Mouse (Mus musculus): Measurements from ENCODE around the gene Smurf1. TPM values are rescaled to one million over a fixed set of nuclear protein-coding genes. Genes with fewer than 3 reads are reported as not detected.

The Smurf1 gene
- polyA plus RNA-seq, 2 experiments = 24.7 to 28.3 TPM

- no peaks in the 10 kb centered on the region for H3K4me1 ChIP-seq (ENCODE audit: control insufficient read depth, insufficient read depth, low read length)
- no peaks in the 10 kb centered on the region for H3K27me3 ChIP-seq (ENCODE audit: control insufficient read depth, insufficient read depth, low read length)
- no peak overlapping the region for H3K9ac ChIP-seq (ENCODE audit: low read depth, low read length, severe bottlenecking)
- no peak overlapping the region for H3K4me2 ChIP-seq (replicated peaks; ENCODE audit: low read depth, low read length, severe bottlenecking)
- whole genome bisulfite sequencing = 83% methylated on average over 13 of the region's 13 CpGs
- no peak for DNase-seq (ENCODE audit: low spot score)
- TF ChIP-seq POLR2A (IDR thresholded peaks at IDR 0.05; ENCODE audit: borderline replicate concordance, extremely low read depth, insufficient read depth, insufficient read length) = no peak
- no peak for ATAC-seq (ENCODE audit: low FRiP score, low read depth)
- no peak overlapping the region for H3K4me3 ChIP-seq (replicated peaks; ENCODE audit: low read length)
- H3K36me3 ChIP-seq (ENCODE audit: control insufficient read depth, insufficient read depth, low read length) = peaks cover 94% of the 10 kb centered on the region
- no peaks in the 10 kb centered on the region for H3K9me3 ChIP-seq (ENCODE audit: control insufficient read depth, low read length)
- H3K27ac ChIP-seq (replicated peaks; ENCODE audit: low read depth, low read length) = no peak overlapping the region
Observed at GRCm38 (mm10) chr5:144884629-144885217, 80.9 kb downstream of the Smurf1 start.

DNA sequence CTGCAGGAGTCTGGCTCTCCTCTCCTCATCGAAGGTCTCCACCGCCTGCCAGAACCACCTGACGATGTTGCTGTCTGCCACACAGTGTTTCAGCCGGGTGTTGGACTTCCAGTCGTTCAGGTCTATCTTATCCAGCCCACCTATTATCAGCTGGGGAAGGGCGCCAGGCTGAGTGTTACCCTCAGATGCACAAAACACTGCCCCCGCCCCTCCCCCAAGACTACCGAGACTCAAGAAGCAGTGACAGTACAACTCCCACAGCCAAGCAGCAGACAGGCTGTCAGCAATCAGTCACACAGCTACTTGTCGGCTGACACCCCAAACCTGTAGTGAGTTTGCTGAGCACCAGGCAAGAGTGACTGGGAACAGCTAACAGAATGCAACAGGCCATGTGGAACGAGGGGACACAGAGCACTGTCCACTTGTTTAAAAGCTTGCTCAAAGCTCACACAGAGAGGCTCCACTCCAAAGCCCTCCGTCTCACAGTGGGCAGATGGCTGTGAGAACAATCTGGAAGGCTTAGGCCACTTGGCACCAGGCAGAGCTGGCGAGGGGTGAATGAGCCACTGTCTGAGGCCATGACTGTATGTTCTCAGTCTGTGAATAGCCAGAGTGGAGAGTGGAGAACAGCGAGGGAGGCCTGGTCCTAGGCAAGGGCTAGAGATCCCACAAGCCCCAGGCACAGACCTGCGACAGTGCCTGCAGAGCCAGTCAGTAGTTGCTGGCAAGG lies 83.8 kb downstream of the Smurf1 start:
- TF ChIP-seq POLR2A (IDR thresholded peaks at IDR 0.05; ENCODE audit: borderline replicate concordance, extremely low read depth, insufficient read depth, insufficient read length) = no peak
- Histone ChIP-seq H3K9ac (ENCODE audit: low read depth, low read length, severe bottlenecking) (no peak overlapping the region), H3K27me3 (ENCODE audit: control insufficient read depth, insufficient read depth, low read length) (no peaks in the 10 kb centered on the region), H3K4me2 (replicated peaks; ENCODE audit: low read depth, low read length, severe bottlenecking) (no peak overlapping the region), H3K9me3 (ENCODE audit: control insufficient read depth, low read length) (no peaks in the 10 kb centered on the region), H3K4me1 (ENCODE audit: control insufficient read depth, insufficient read depth, low read length) (no peaks in the 10 kb centered on the region), H3K27ac (replicated peaks; ENCODE audit: low read depth, low read length) (no peak overlapping the region), H3K4me3 (replicated peaks; ENCODE audit: low read length) (no peak overlapping the region), H3K36me3 (ENCODE audit: control insufficient read depth, insufficient read depth, low read length) (peaks cover 93% of the 10 kb centered on the region)
- WGBS = 87% methylated on average over 14 of the region's 14 CpGs
- DNase-seq (ENCODE audit: low spot score) = no peak
- no peak for ATAC-seq (ENCODE audit: low FRiP score, low read depth)

- no peak for DNase-seq (ENCODE audit: low spot score)
- Histone ChIP-seq H3K36me3 (ENCODE audit: control insufficient read depth, insufficient read depth, low read length) (peaks cover 56% of the 10 kb centered on the region), H3K4me2 (replicated peaks; ENCODE audit: low read depth, low read length, severe bottlenecking) (no peak overlapping the region), H3K9me3 (ENCODE audit: control insufficient read depth, low read length) (no peaks in the 10 kb centered on the region), H3K4me1 (ENCODE audit: control insufficient read depth, insufficient read depth, low read length) (no peaks in the 10 kb centered on the region), H3K27me3 (ENCODE audit: control insufficient read depth, insufficient read depth, low read length) (no peaks in the 10 kb centered on the region), H3K27ac (replicated peaks; ENCODE audit: low read depth, low read length) (no peak overlapping the region), H3K4me3 (replicated peaks; ENCODE audit: low read length) (no peak overlapping the region), H3K9ac (ENCODE audit: low read depth, low read length, severe bottlenecking) (no peak overlapping the region)
- 92% methylated on average over 15 of the region's 15 CpGs for WGBS
- ATAC-seq (ENCODE audit: low FRiP score, low read depth) = no peak
- TF ChIP-seq POLR2A (IDR thresholded peaks at IDR 0.05; ENCODE audit: borderline replicate concordance, extremely low read depth, insufficient read depth, insufficient read length) = no peak
Observed at GRCm38 (mm10) chr5:144877021-144877420, 88.6 kb downstream of the Smurf1 start.

DNA sequence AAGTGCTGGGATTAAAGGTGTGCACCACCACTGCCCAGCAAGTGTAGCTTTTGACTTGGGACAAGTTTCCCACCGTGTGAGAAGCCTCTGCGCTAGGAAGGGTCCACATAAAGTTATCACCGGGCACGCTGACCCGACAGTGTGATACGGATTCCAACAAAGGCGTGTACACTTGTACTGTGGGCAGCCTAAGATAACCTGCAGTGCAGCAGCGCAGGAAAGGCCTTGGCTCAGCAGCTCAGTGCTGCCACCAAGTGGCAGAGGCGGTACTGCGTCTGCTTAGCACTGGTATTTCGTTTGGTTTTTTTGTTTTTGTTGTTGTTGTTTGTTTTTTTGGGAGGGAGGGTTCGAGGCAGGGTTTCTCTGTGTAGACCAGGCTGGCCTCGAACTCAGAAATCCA lies 89.8 kb downstream of the Smurf1 start:
- Histone ChIP-seq H3K9ac (ENCODE audit: low read depth, low read length, severe bottlenecking) (no peak overlapping the region), H3K4me3 (replicated peaks; ENCODE audit: low read length) (no peak overlapping the region), H3K4me2 (replicated peaks; ENCODE audit: low read depth, low read length, severe bottlenecking) (no peak overlapping the region), H3K36me3 (ENCODE audit: control insufficient read depth, insufficient read depth, low read length) (peaks cover 45% of the 10 kb centered on the region), H3K27ac (replicated peaks; ENCODE audit: low read depth, low read length) (no peak overlapping the region), H3K4me1 (ENCODE audit: control insufficient read depth, insufficient read depth, low read length) (no peaks in the 10 kb centered on the region), H3K9me3 (ENCODE audit: control insufficient read depth, low read length) (no peaks in the 10 kb centered on the region), H3K27me3 (ENCODE audit: control insufficient read depth, insufficient read depth, low read length) (no peaks in the 10 kb centered on the region)
- ATAC-seq (ENCODE audit: low FRiP score, low read depth) (peak; percentile 38; the same call in 1 of the 2 replicates), DNase-seq (ENCODE audit: low spot score) (peak; percentile 76)
- no peak for TF ChIP-seq POLR2A (IDR thresholded peaks at IDR 0.05; ENCODE audit: borderline replicate concordance, extremely low read depth, insufficient read depth, insufficient read length)
- WGBS = 19% methylated on average over 13 of the region's 13 CpGs

- no peak for TF ChIP-seq POLR2A (IDR thresholded peaks at IDR 0.05; ENCODE audit: borderline replicate concordance, extremely low read depth, insufficient read depth, insufficient read length)
- H3K9me3 ChIP-seq (ENCODE audit: control insufficient read depth, low read length) = no peaks in the 10 kb centered on the region
- no peak overlapping the region for H3K4me2 ChIP-seq (replicated peaks; ENCODE audit: low read depth, low read length, severe bottlenecking)
- H3K9ac ChIP-seq (ENCODE audit: low read depth, low read length, severe bottlenecking) = no peak overlapping the region
- H3K27me3 ChIP-seq (ENCODE audit: control insufficient read depth, insufficient read depth, low read length) = no peaks in the 10 kb centered on the region
- no peak overlapping the region for H3K27ac ChIP-seq (replicated peaks; ENCODE audit: low read depth, low read length)
- no peak for DNase-seq (ENCODE audit: low spot score)
- WGBS = 87% methylated on average over 6 of the region's 6 CpGs
- 0 out of 2 replicates have a peak, but pooled peaks cover 2% of the 10 kb centered on the region for H3K4me1 ChIP-seq (ENCODE audit: control insufficient read depth, insufficient read depth, low read length)
- peaks cover 38% of the 10 kb centered on the region for H3K36me3 ChIP-seq (ENCODE audit: control insufficient read depth, insufficient read depth, low read length)
- ATAC-seq (ENCODE audit: low FRiP score, low read depth) = no peak
- H3K4me3 ChIP-seq (replicated peaks; ENCODE audit: low read length) = no peak overlapping the region
Observed at GRCm38 (mm10) chr5:144875227-144875626, 90.4 kb downstream of the Smurf1 start.

Data from limb, embryonic 14.5 days (tissue).